Mouse (Mus musculus) midbrain, embryonic 11.5 days (tissue): ENCODE results near the gene Ftl1. TPM values are rescaled to one million over a fixed set of nuclear protein-coding genes. Genes with fewer than 3 reads are reported as not detected.
"Not testable (repeated sequence)": the region's sequence is repeated elsewhere in the genome, so short reads cannot be mapped to it uniquely, and the experiment has no call there.

Experiments
- ATAC-seq: fragments of 200-750 bp; cut with Nextera tagmentation; 2 replicates; pipeline ENCODE4 v1.8.0; 2017; ENCODE audit warnings: moderate TSS enrichment, moderate library complexity; ENCODE audit not compliant: low FRiP score
- DNase-seq: peaks from one replicate; pipeline ENCODE4 v3.0.0; 2015; ENCODE audit warnings: low spot score; ENCODE audit errors: missing footprints
- H3K27ac ChIP-seq: fragments of 300-500 bp; sonication (generic); 2 replicates; pipeline ENCODE4 v1.5.1; 2014; ENCODE audit warnings: low read depth, low read length
- H3K27me3 ChIP-seq: fragments of 300-500 bp; sonication (generic); 2 replicates; pipeline ENCODE4 v1.6.1; 2014; ENCODE audit warnings: mild to moderate bottlenecking, low read length, moderate library complexity, mixed read lengths; ENCODE audit not compliant: control insufficient read depth, insufficient read depth
- H3K36me3 ChIP-seq: fragments of 300-500 bp; sonication (generic); 2 replicates; pipeline ENCODE4 v1.6.1; 2014; ENCODE audit warnings: mild to moderate bottlenecking, low read length, moderate library complexity, mixed read lengths; ENCODE audit not compliant: control insufficient read depth, insufficient read depth
- H3K4me1 ChIP-seq: fragments of 300-500 bp; sonication (generic); 2 replicates; pipeline ENCODE4 v1.6.1; 2014; ENCODE audit warnings: low read length; ENCODE audit not compliant: control insufficient read depth, insufficient read depth
- H3K4me2 ChIP-seq: fragments of 300-500 bp; sonication (generic); 2 replicates; pipeline ENCODE4 v1.6.1; 2014; ENCODE audit warnings: mild to moderate bottlenecking, moderate library complexity
- H3K4me3 ChIP-seq: fragments of 300-500 bp; sonication (generic); 2 replicates; pipeline ENCODE4 v1.5.1; 2014; ENCODE audit warnings: low read depth, low read length
- H3K9ac ChIP-seq: fragments of 300-500 bp; sonication (generic); 2 replicates; pipeline ENCODE4 v1.6.1; 2014; ENCODE audit warnings: low read length
- H3K9me3 ChIP-seq: fragments of 300-500 bp; sonication (generic); 2 replicates; pipeline ENCODE4 v1.6.1; 2016; ENCODE audit warnings: low read length; ENCODE audit not compliant: control insufficient read depth
- WGBS: fragments of 180-500 bp; shearing (Covaris S2); extraction: QIAGEN DNeasy Blood & Tissue Kit; methylation state at CpG from one replicate; pipeline ENCODE4 v1.1.7; 2014; 5-methylcytosine and 5-hydroxymethylcytosine counted together
- polyA plus RNA-seq: library from polyadenylated mRNA; unstranded; fragments of >200 nt; fragmentation: Nextera tagmentation; extraction: Ambion mirVana; gene quantifications from 2 replicates; pipeline ENCODE4 v1.2.1, GENCODE M21; 2014

Ftl1 gene
- polyA plus RNA-seq, 1 experiment from 2014 or later, result 5,528 TPM

- H3K9ac ChIP-seq, result no peak within 1 kb of the TSS
- no peaks in the 10 kb centered on the region for H3K4me1 ChIP-seq
- H3K4me3 ChIP-seq, result no peak within 1 kb of the TSS
- no peaks in the 10 kb centered on the region for H3K9me3 ChIP-seq
- DNase-seq, result peak; percentile 90
- H3K36me3 ChIP-seq, result no peaks in the 10 kb centered on the region
- no peak within 1 kb of the TSS for H3K4me2 ChIP-seq
- no peaks in the 10 kb centered on the region for H3K27me3 ChIP-seq
- H3K27ac ChIP-seq, result no peak within 1 kb of the TSS
- WGBS, result 57% methylated on average over 15 of the region's 15 CpGs
- ATAC-seq, result peak; percentile 77
These were observed 21.8 kb upstream of the Ftl1 start, which contains the start of gene Tulp2 for GRCm38 (mm10) chr7:45481374-45481927. Tulp2 (plus strand) TSS chr7:45481877.

- DNase-seq, ATAC-seq, H3K9me3 ChIP-seq, H3K9ac ChIP-seq, H3K27me3 ChIP-seq, H3K4me1 ChIP-seq, H3K27ac ChIP-seq, H3K4me2 ChIP-seq, H3K36me3 ChIP-seq, H3K4me3 ChIP-seq: not testable (repeated sequence)
- WGBS, result 76% methylated on average over 3 of the region's 4 CpGs
These were observed 20.6 kb upstream of the Ftl1 start for GRCm38 (mm10) chr7:45480310-45480709.

GRCm38 (mm10) chr7:45478774-45479173 is 19.1 kb upstream of the Ftl1 start:
- WGBS, result 96% methylated on average over 7 of the region's 7 CpGs

GRCm38 (mm10) chr7:45477003-45477402 is 17.3 kb upstream of the Ftl1 start:
- WGBS, result 23% methylated on average over 3 of the region's 3 CpGs
- ATAC-seq (no peak), DNase-seq (peak; percentile 83)
- Histone ChIP-seq H3K9ac (no peak overlapping the region), H3K4me3 (no peak overlapping the region), H3K4me2 (no peak overlapping the region), H3K27me3 (no peaks in the 10 kb centered on the region), H3K36me3 (no peaks in the 10 kb centered on the region), H3K9me3 (no peaks in the 10 kb centered on the region), H3K4me1 (no peaks in the 10 kb centered on the region), H3K27ac (no peak overlapping the region)

More at GRCm38 (mm10) chr7:45478774-45479173, 19.1 kb upstream of the Ftl1 start:
- Histone ChIP-seq H3K27me3 (no peaks in the 10 kb centered on the region), H3K9ac (no peak overlapping the region), H3K9me3 (no peaks in the 10 kb centered on the region), H3K27ac (no peak overlapping the region), H3K4me2 (no peak overlapping the region), H3K4me3 (no peak overlapping the region), H3K36me3 (no peaks in the 10 kb centered on the region), H3K4me1 (no peaks in the 10 kb centered on the region)
- DNase-seq (no peak), ATAC-seq (no peak)

GRCm38 (mm10) chr7:45476453-45476852 is 16.8 kb upstream of the Ftl1 start:
- WGBS, result 37% methylated on average over 1 of the region's 1 CpGs
- Histone ChIP-seq H3K27me3 (no peaks in the 10 kb centered on the region), H3K9me3 (no peaks in the 10 kb centered on the region), H3K4me3 (no peak overlapping the region), H3K9ac (no peak overlapping the region), H3K4me2 (no peak overlapping the region), H3K36me3 (no peaks in the 10 kb centered on the region), H3K4me1 (no peaks in the 10 kb centered on the region), H3K27ac (no peak overlapping the region)
- peak; percentile 71 for DNase-seq
- no peak for ATAC-seq

- WGBS, result 76% methylated on average over 16 of the region's 16 CpGs
- Histone ChIP-seq H3K4me2 (no peak overlapping the region), H3K4me1 (no peaks in the 10 kb centered on the region), H3K9me3 (no peaks in the 10 kb centered on the region), H3K9ac (no peak overlapping the region), H3K4me3 (no peak overlapping the region), H3K27ac (no peak overlapping the region), H3K27me3 (no peaks in the 10 kb centered on the region), H3K36me3 (no peaks in the 10 kb centered on the region)
- ATAC-seq (no peak), DNase-seq (peak; percentile 71)
These were observed 15.7 kb upstream of the Ftl1 start for GRCm38 (mm10) chr7:45475291-45475969.

- H3K27me3 ChIP-seq, result no peaks in the 10 kb centered on the region
- H3K4me1 ChIP-seq, result peaks cover 5% of the 10 kb centered on the region
- H3K27ac ChIP-seq, result no peak overlapping the region
- 16% methylated on average over 3 of the region's 3 CpGs for WGBS
- H3K36me3 ChIP-seq, result no peaks in the 10 kb centered on the region
- DNase-seq (peak; percentile 98), ATAC-seq (no peak)
- no peak overlapping the region for H3K9ac ChIP-seq
- no peak overlapping the region for H3K4me2 ChIP-seq
- H3K9me3 ChIP-seq, result no peaks in the 10 kb centered on the region
- H3K4me3 ChIP-seq, result no peak overlapping the region
These were observed 11.2 kb upstream of the Ftl1 start for GRCm38 (mm10) chr7:45470869-45471268.

GRCm38 (mm10) chr7:45467090-45467670 is 7.5 kb upstream of the Ftl1 start:
- Histone ChIP-seq H3K9me3 (no peaks in the 10 kb centered on the region), H3K4me3 (peak overlapping the region; percentile 87), H3K27me3 (no peaks in the 10 kb centered on the region), H3K27ac (no peak overlapping the region), H3K36me3 (peaks cover 6% of the 10 kb centered on the region; the same call in 1 of the 2 replicates), H3K4me1 (peaks cover 12% of the 10 kb centered on the region), H3K9ac (peak overlapping the region; percentile 88; the same call in 1 of the 2 replicates), H3K4me2 (peak overlapping the region; percentile 95)
- ATAC-seq (no peak), DNase-seq (no peak)
- WGBS, result 33% methylated on average over 7 of the region's 7 CpGs
